Mouse (Mus musculus): ENCODE data around the gene Dnajb12.

DNA sequence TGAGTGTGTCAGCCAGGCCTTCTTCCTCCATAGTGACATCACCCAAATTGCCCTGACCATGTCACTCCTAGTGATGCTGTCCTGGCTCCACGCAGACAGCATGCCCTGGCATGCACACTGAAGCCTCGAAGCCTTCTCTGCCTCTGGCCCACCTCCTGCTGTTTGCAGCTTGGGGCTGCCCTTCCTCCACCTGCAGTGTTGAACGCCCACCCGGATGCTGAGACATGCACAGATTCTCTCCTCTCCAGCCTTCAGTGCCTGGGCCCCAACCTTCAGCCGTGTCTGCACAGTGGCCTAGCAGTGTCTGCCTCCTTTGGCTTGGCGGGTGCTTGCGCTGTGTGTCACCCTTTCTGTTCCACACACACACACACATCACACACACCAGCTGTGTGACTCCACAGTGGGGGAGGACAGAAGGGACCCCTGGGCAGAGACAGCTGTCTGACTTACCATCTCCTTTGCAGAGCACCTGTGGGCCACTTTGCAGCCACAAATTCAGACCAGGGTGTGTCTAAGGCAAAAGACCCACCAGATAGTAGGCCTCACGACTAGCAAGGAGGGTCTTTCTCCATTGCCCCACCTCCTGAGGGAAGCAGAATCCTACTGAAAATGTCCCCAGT, 22.7 kb downstream of the Dnajb12 start:
- TF ChIP-seq CTCF (IDR thresholded peaks at IDR 0.05; ENCODE audit: control insufficient read depth, insufficient read depth, insufficient replicate concordance, low read depth, low read length) (no peak), POLR2A (IDR thresholded peaks at IDR 0.05; ENCODE audit: control insufficient read depth, low read depth, low read length) (no peak)
